Mouse (Mus musculus) kidney, adult 2 months (tissue): ENCODE data around the gene Cbr3.

Experiments used
- CTCF ChIP-seq: fragments of 200-500 bp; conservative IDR thresholded peaks from 2 replicates; pipeline ENCODE4 v1.5.1; 2011; ENCODE audit warnings: low read depth, mild to moderate bottlenecking, control low read depth, low read length, moderate library complexity, mixed read lengths; ENCODE audit not compliant: insufficient read depth, insufficient read length
- POLR2A ChIP-seq: fragments of 200-500 bp; IDR thresholded peaks from one replicate; pipeline ENCODE4 v1.6.1; 2011; ENCODE audit warnings: low read depth, low read length, control low read depth

DNA sequence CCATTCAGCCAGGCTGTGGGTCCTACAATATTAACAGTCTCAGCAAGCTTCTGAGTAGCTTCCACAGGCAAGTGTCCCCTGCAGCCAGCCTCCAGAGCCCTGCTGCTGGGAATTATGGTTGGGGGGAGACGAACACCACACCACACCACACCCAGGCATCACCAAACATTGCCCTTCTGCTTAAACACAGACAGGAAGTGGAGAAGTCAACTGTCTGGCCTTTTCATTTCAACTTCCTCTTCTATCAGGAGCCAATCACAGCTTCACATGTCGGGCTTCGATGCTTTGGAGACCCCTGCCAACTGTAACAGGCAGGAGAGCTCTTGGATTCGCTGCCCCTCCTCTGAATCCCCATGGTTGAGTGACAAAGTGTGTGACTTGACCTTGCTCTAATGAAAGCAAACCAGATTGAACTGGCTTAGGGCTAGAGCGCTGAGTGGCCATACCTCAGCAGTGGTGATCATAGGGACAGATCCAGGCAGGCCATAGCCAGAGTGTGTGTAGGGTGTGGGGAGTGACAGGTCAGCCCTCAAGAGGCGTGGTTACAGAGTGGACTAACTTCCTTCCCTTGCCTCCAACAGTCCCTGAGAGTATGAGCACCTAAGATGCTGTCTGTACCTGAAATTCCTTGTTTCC lies 8.3 kb downstream of the Cbr3 start:
- TF ChIP-seq CTCF (no peak), POLR2A (no peak)
